Mouse (Mus musculus): ENCODE measurements around the gene Ahnak2.

- no peak for TF ChIP-seq CTCF (IDR thresholded peaks at IDR 0.05; ENCODE audit: low read depth)
- TF ChIP-seq EP300 (IDR thresholded peaks at IDR 0.05; ENCODE audit: low read depth), result no peak
Observed at GRCm38 (mm10) chr12:112808212-112808586, 5.7 kb upstream of the Ahnak2 start.

Data from liver, embryonic 14.5 days (tissue).